Mouse (Mus musculus) cortical plate, adult 2 months (tissue): ENCODE data around the gene Vps41. TPM values are rescaled to one million over a fixed set of nuclear protein-coding genes. Genes with fewer than 3 reads are reported as not detected.
A peak's percentile ranks its signal among the peaks of the same experiment; 100 is the strongest.

Source experiments
- H3K27ac ChIP-seq: fragments of 200-500 bp; 2 replicates; pipeline ENCODE4 v1.5.1; 2012; ENCODE audit warnings: low read length, control low read depth, inconsistent platforms; ENCODE audit not compliant: insufficient read depth
- H3K4me1 ChIP-seq: fragments of 200-500 bp; 2 replicates; pipeline ENCODE4 v1.6.1; 2011; ENCODE audit warnings: low read length; ENCODE audit not compliant: control insufficient read depth, insufficient read depth
- H3K4me3 ChIP-seq: fragments of 200-500 bp; 2 replicates; pipeline ENCODE4 v1.5.1; 2011; ENCODE audit warnings: mild to moderate bottlenecking, low read length, control low read depth; ENCODE audit not compliant: insufficient read depth
- CTCF ChIP-seq: fragments of 200-500 bp; IDR thresholded peaks from 2 replicates; pipeline ENCODE4 v1.5.1; 2011; ENCODE audit warnings: mild to moderate bottlenecking, control low read depth, low read length; ENCODE audit not compliant: insufficient read depth; ENCODE audit errors: extremely low read depth
- POLR2A ChIP-seq: fragments of 200-500 bp; IDR thresholded peaks from 2 replicates; pipeline ENCODE4 v1.6.1; 2011; ENCODE audit warnings: mild to moderate bottlenecking, low read length, control low read depth; ENCODE audit not compliant: insufficient read depth; ENCODE audit errors: extremely low read depth
- polyA plus RNA-seq: library from polyadenylated mRNA; depleted of rRNA; stranded (reverse); fragments of >200 nt; gene quantifications from 2 replicates; pipeline ENCODE4 v1.2.3, GENCODE M21; 2012; rRNA removed

Gene Vps41
- 118 and 122 TPM in 2 replicates for polyA plus RNA-seq

GRCm38 (mm10) chr13:18717185-18717584 is at the start of gene Vps41:
TSS of gene Vps41 (plus strand) at chr13:18717286.
- Histone ChIP-seq H3K27ac (no peak within 1 kb of the TSS), H3K4me1 (peaks cover 4% of the 10 kb centered on the region), H3K4me3 (peak within 1 kb of the TSS; percentile 98)
- TF ChIP-seq POLR2A (peak; percentile 82), CTCF (no peak)

- TF ChIP-seq CTCF: peak; percentile 74
- TF ChIP-seq POLR2A: no peak
- no peak overlapping the region for H3K27ac ChIP-seq
- 0 out of 2 replicates have a peak overlapping the region, but pooled peaks have one; percentile 8 for H3K4me3 ChIP-seq
- H3K4me1 ChIP-seq: no peaks in the 10 kb centered on the region; the same call in 1 of the 2 replicates
These were observed 18.5 kb upstream of the Vps41 start for GRCm38 (mm10) chr13:18698518-18699065.

GRCm38 (mm10) chr13:18711685-18712084 is 5.4 kb upstream of the Vps41 start:
- no peak overlapping the region for H3K4me3 ChIP-seq
- H3K4me1 ChIP-seq: no peaks in the 10 kb centered on the region
- no peak overlapping the region for H3K27ac ChIP-seq
- TF ChIP-seq POLR2A (no peak), CTCF (no peak)

- TF ChIP-seq POLR2A (no peak), CTCF (no peak)
- peak overlapping the region; percentile 98; the same call in 1 of the 2 replicates for H3K4me3 ChIP-seq
- no peak overlapping the region for H3K27ac ChIP-seq
- H3K4me1 ChIP-seq: peaks cover 4% of the 10 kb centered on the region
These were observed 379 bp upstream of the Vps41 start for GRCm38 (mm10) chr13:18716707-18717106.

- TF ChIP-seq POLR2A (no peak), CTCF (no peak)
- Histone ChIP-seq H3K4me3 (no peak overlapping the region), H3K4me1 (peaks cover 4% of the 10 kb centered on the region), H3K27ac (no peak overlapping the region)
These were observed 1.4 kb downstream of the Vps41 start for GRCm38 (mm10) chr13:18718461-18718860.

- Histone ChIP-seq H3K27ac (no peak overlapping the region), H3K4me3 (no peak overlapping the region)
These were observed 13.6 kb downstream of the Vps41 start for GRCm38 (mm10) chr13:18730666-18731065.

GRCm38 (mm10) chr13:18736590-18736989 is 19.5 kb downstream of the Vps41 start:
- TF ChIP-seq CTCF: no peak
- TF ChIP-seq POLR2A: no peak

More at GRCm38 (mm10) chr13:18730666-18731065, 13.6 kb downstream of the Vps41 start:
- TF ChIP-seq POLR2A: no peak
- TF ChIP-seq CTCF: no peak
- no peaks in the 10 kb centered on the region for H3K4me1 ChIP-seq

GRCm38 (mm10) chr13:18743575-18744265 is 26.6 kb downstream of the Vps41 start:
- Histone ChIP-seq H3K4me1 (no peaks in the 10 kb centered on the region; the same call in 1 of the 2 replicates), H3K27ac (peak overlapping the region; percentile 33), H3K4me3 (no peak overlapping the region)
- TF ChIP-seq CTCF (no peak), POLR2A (no peak)

More at GRCm38 (mm10) chr13:18736590-18736989, 19.5 kb downstream of the Vps41 start:
- Histone ChIP-seq H3K4me1 (no peaks in the 10 kb centered on the region; the same call in 1 of the 2 replicates), H3K27ac (no peak overlapping the region), H3K4me3 (no peak overlapping the region)

- TF ChIP-seq CTCF (no peak), POLR2A (no peak)
- no peak overlapping the region for H3K4me3 ChIP-seq
- 0 out of 2 replicates have a peak overlapping the region, but pooled peaks have one; percentile 33 for H3K27ac ChIP-seq
- H3K4me1 ChIP-seq: no peaks in the 10 kb centered on the region; the same call in 1 of the 2 replicates
These were observed 27.2 kb downstream of the Vps41 start for GRCm38 (mm10) chr13:18744266-18744652.

GRCm38 (mm10) chr13:18757958-18758357 is 40.9 kb downstream of the Vps41 start:
- Histone ChIP-seq H3K4me1 (no peaks in the 10 kb centered on the region), H3K27ac (no peak overlapping the region), H3K4me3 (no peak overlapping the region)
- TF ChIP-seq POLR2A (no peak), CTCF (peak; percentile 32; the same call in 1 of the 2 replicates)
